Mouse (Mus musculus) neural tube, embryonic 14.5 days (tissue): ENCODE results near the gene Aqp11. TPM values are rescaled to one million over a fixed set of nuclear protein-coding genes. Genes with fewer than 3 reads are reported as not detected.

Experiments used
- ATAC-seq: fragments of 200-750 bp; cut with Nextera tagmentation; 2 replicates; pipeline ENCODE4 v1.8.0; 2017; ENCODE audit warnings: low read depth, mild to moderate bottlenecking, moderate TSS enrichment, moderate library complexity
- H3K27ac ChIP-seq: fragments of 300-500 bp; sonication (generic); 2 replicates; pipeline ENCODE4 v1.5.1; 2014; ENCODE audit warnings: low read depth, mild to moderate bottlenecking, control low read depth, low read length, moderate library complexity, mixed read lengths
- H3K27me3 ChIP-seq: fragments of 300-500 bp; sonication (generic); 2 replicates; pipeline ENCODE4 v1.6.1; 2014; ENCODE audit warnings: low read length; ENCODE audit not compliant: control insufficient read depth, insufficient read depth
- H3K36me3 ChIP-seq: fragments of 300-500 bp; sonication (generic); 2 replicates; pipeline ENCODE4 v1.6.1; 2014; ENCODE audit warnings: low read length, mixed read lengths; ENCODE audit not compliant: control insufficient read depth, insufficient read depth
- H3K4me1 ChIP-seq: fragments of 300-500 bp; sonication (generic); 2 replicates; pipeline ENCODE4 v1.6.1; 2014; ENCODE audit warnings: low read length; ENCODE audit not compliant: control insufficient read depth, insufficient read depth
- H3K4me2 ChIP-seq: fragments of 300-500 bp; sonication (generic); 2 replicates; pipeline ENCODE4 v1.6.1; 2014; ENCODE audit warnings: mild to moderate bottlenecking, low read depth, low read length, control low read depth
- H3K4me3 ChIP-seq: fragments of 300-500 bp; sonication (generic); 2 replicates; pipeline ENCODE4 v1.5.1; 2014; ENCODE audit warnings: low read depth, low read length, control low read depth, mixed read lengths
- H3K9ac ChIP-seq: fragments of 300-500 bp; sonication (generic); replicated peaks from 2 replicates; pipeline ENCODE4 v1.6.1; 2014; ENCODE audit warnings: low read depth, mild to moderate bottlenecking, control low read depth, low read length, mixed read lengths
- H3K9me3 ChIP-seq: fragments of 300-500 bp; sonication (generic); 2 replicates; pipeline ENCODE4 v1.6.1; 2016; ENCODE audit warnings: low read length; ENCODE audit not compliant: control insufficient read depth
- WGBS: fragments of 180-500 bp; shearing (Covaris S2); extraction: QIAGEN DNeasy Blood & Tissue Kit; methylation state at CpG from one replicate; pipeline ENCODE4 v1.1.7; 2014; 5-methylcytosine and 5-hydroxymethylcytosine counted together
- polyA plus RNA-seq: library from polyadenylated mRNA; unstranded; fragments of >200 nt; fragmentation: Nextera tagmentation; extraction: Ambion mirVana; gene quantifications from 2 replicates; pipeline ENCODE4 v1.2.1, GENCODE M21; 2014

Aqp11 gene
- polyA plus RNA-seq, 1 experiment from 2014 or later = 20.7 TPM

DNA sequence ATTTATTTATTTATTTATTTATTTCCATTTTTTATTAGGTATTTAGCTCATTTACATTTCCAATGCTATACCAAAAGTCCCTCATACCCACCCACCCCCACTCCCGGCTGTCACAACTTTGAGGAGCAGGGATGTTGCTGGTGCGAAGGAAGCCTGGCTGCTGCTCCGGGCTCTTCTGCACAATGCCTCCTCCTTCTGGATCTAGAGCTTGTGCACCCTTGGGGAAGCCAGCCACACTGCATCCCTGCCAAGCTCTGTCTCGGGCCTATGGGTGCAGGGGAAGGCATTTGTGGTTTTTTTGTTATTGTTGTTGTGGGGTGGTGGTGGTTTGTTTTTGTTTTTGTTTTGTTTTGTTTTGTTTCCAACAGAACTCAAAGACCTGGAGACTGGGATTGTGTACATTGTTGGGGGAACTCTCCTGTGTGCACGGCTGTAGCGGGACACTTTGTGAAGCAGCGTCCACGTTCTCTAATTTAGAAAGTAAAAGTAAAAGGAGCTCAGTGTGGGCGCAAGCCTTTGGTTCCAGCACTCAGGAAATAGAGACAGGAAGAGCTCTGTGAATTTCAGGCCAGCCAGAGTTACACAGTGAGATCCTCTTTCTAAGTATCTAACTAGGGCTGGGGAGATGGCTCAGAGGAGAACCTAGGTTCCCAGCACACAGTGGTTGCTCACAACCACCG lies 10.6 kb upstream of the Aqp11 start:
- H3K4me1 ChIP-seq = no peaks in the 10 kb centered on the region
- WGBS = 61% methylated on average over 10 of the region's 10 CpGs
- H3K9me3 ChIP-seq = no peaks in the 10 kb centered on the region
- peak overlapping the region; percentile 18; the same call in 1 of the 2 replicates for H3K4me2 ChIP-seq
- H3K27ac ChIP-seq = no peak overlapping the region
- 0 out of 2 replicates have a peak, but pooled peaks have one; percentile 12 for ATAC-seq
- no peaks in the 10 kb centered on the region for H3K27me3 ChIP-seq
- H3K4me3 ChIP-seq = no peak overlapping the region
- no peaks in the 10 kb centered on the region for H3K36me3 ChIP-seq
- H3K9ac ChIP-seq = no peak overlapping the region

DNA sequence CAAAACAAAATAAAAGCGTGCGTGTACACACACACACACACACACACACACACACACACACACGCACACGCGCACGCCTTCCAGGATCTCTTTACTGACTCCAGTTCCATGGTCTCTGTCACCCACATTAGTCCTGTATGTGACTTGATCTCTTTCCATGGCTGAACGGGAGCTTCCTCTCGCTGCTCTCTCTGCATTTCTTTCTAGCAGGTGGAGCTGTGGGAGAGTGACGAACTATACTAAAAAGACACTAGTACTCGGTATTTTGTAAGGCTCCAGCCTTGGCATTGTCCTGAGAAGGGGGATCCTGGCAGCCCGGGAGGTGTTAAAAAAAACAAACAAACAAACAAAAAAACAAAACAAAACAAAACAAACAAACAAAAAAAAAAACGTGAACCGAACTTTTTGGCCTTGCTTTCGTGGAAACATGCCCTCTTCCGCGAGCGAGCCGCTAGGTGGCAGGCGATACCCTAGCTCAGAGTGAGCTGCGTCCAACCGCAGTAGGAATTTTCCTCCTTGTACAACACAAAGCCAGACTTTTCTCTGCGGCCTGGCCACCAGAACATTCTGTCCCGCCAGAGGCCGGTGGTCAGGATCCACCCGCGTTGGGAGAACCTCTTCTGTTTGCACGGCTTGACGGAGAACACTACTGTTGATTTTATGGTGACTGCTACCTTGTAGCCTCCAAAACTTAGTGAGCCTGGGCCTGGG lies 9.9 kb upstream of the Aqp11 start:
- WGBS = 27% methylated on average over 28 of the region's 28 CpGs
- Histone ChIP-seq H3K9me3 (no peaks in the 10 kb centered on the region), H3K4me1 (no peaks in the 10 kb centered on the region), H3K27me3 (no peaks in the 10 kb centered on the region), H3K4me2 (no peak overlapping the region), H3K36me3 (no peaks in the 10 kb centered on the region), H3K9ac (no peak overlapping the region), H3K27ac (no peak overlapping the region), H3K4me3 (no peak overlapping the region)
- ATAC-seq = peak; percentile 76; the same call in 1 of the 2 replicates

DNA sequence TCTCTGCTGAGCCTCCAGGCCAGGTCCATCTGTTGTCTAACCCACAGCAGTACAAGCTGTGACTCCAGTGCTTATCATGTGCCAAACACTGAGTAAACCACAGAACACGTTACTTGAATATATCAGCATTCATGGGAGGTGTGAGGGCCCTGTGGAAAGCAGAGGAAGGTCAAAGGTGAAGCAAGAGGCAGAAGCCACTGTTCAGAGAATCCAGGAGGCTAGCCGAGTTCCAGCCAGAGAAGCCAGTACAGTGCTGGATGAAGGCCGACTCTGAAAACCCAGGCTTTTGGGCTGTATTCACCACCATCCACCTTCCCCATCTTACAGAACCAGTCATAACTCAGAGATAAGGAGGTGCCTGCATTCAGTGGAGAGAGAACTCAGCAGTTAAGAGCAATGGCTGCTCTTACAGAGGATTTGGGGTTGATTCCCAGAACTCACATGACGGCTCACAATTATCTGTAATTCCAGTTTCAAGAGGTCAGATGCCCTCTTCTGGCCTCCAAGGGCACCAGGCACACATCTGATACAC lies 9.2 kb upstream of the Aqp11 start:
- ATAC-seq = no peak

DNA sequence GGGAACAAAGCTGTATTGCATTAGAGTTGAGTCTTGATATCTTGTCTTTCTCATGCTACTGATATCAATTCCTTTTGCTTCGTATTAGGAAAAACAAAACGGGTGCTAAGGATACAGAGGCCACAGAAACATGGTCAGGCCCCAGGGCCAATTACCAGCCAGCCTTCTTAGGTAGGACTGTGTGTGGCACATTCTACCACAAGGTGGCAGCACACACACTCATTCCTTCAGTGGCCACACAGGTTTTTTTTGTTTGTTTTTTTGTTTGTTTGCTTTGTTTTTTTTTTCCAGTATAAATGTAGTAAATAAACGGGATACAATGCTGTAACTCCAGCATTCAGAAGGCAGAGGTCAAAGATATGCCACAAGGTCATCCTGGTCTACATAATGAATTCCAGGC lies 7.2 kb upstream of the Aqp11 start:
- Histone ChIP-seq H3K9me3 (no peaks in the 10 kb centered on the region), H3K27me3 (no peaks in the 10 kb centered on the region), H3K4me2 (no peak overlapping the region), H3K4me3 (no peak overlapping the region), H3K36me3 (no peaks in the 10 kb centered on the region), H3K27ac (no peak overlapping the region), H3K9ac (no peak overlapping the region), H3K4me1 (no peaks in the 10 kb centered on the region)
- 13% methylated on average over 3 of the region's 3 CpGs for WGBS
- ATAC-seq = peak; percentile 72; the same call in 1 of the 2 replicates

More for the DNA sequence above, 9.2 kb upstream of the Aqp11 start:
- Histone ChIP-seq H3K9me3 (no peaks in the 10 kb centered on the region), H3K4me1 (no peaks in the 10 kb centered on the region), H3K4me2 (no peak overlapping the region), H3K36me3 (no peaks in the 10 kb centered on the region), H3K27me3 (no peaks in the 10 kb centered on the region), H3K27ac (no peak overlapping the region), H3K9ac (no peak overlapping the region), H3K4me3 (no peak overlapping the region)
- WGBS = 76% methylated on average over 4 of the region's 4 CpGs

DNA sequence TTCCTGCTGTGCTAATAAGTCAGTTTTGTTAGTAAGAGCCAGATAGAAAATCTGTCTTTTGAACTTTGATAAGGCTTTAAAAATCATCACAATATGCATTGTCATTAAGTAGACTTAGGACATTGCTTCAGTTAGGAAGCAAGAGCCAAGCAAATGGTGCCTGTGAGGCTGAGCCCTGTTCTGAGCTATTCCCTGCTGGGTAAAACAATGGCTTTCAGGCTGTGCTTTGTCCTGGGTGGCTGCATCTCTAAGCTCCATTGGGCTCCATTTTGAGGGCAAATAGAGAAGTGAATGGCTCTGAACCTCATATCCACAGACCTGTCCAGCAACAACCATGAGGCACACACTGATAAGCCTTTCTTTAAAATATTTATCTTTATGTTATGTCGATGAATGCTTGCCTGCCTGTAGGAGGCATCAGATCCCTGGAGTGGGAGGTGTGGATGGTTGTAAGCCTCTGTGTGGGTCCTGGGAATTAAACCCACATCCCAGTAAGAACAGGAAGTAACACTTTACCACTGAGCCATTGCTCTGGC lies 3.7 kb upstream of the Aqp11 start:
- 33% methylated on average over 1 of the region's 1 CpGs for WGBS
- Histone ChIP-seq H3K4me2 (no peak overlapping the region), H3K27me3 (no peaks in the 10 kb centered on the region), H3K27ac (no peak overlapping the region), H3K36me3 (no peaks in the 10 kb centered on the region), H3K4me3 (no peak overlapping the region), H3K4me1 (peaks cover 4% of the 10 kb centered on the region; the same call in 1 of the 2 replicates), H3K9me3 (no peaks in the 10 kb centered on the region), H3K9ac (no peak overlapping the region)
- no peak for ATAC-seq

DNA sequence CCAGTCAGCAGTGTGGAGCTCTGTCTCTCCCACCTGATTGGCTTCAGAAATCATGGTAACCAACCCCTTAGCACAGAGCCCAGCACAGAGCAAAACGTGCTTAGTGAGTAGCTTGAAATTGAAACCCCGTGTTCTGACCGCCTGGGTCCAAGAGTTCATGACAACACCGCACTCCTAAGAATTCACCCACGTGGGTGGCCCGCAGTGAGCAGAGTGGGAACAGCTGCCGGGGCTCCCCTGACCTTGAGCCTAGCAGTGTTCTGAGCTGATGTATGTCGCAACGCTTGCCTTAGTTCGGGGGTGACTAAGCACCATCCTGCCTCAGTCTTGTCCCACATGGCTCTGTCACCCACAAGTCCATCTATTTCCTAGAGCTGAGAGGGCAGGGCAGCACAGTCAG lies 2.9 kb upstream of the Aqp11 start:
- Histone ChIP-seq H3K9me3 (no peaks in the 10 kb centered on the region), H3K4me3 (no peak overlapping the region), H3K27ac (no peak overlapping the region), H3K27me3 (no peaks in the 10 kb centered on the region), H3K9ac (no peak overlapping the region), H3K4me1 (peaks cover 6% of the 10 kb centered on the region; the same call in 1 of the 2 replicates), H3K4me2 (no peak overlapping the region), H3K36me3 (no peaks in the 10 kb centered on the region)
- WGBS = 59% methylated on average over 10 of the region's 10 CpGs
- no peak for ATAC-seq

DNA sequence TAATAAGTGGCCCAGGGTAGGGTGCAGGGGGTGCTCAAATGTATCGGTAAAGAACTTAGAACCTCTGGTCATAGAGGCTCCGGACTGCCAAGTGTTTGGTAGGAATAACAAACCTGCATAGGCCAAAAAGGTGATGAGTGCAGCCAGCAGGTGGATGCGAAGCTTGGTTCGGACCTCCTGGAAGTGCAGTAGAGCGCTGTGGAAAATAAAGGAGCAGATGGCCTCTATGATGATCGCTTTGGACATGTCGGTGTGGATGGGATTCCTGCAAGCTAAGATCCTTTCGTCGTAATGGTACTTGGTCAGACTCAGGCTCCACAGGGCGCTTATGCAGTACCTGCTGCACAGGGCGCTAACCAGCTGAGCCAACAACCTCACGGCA lies 842 bp downstream of the Aqp11 start:
- Histone ChIP-seq H3K27me3 (no peaks in the 10 kb centered on the region), H3K4me2 (peak overlapping the region; percentile 89), H3K9me3 (no peaks in the 10 kb centered on the region), H3K4me3 (peak overlapping the region; percentile 63), H3K36me3 (no peaks in the 10 kb centered on the region), H3K4me1 (peaks cover 6% of the 10 kb centered on the region; the same call in 1 of the 2 replicates), H3K9ac (peak overlapping the region; percentile 63), H3K27ac (no peak overlapping the region)
- ATAC-seq = peak; percentile 30
- WGBS = 10% methylated on average over 12 of the region's 12 CpGs

DNA sequence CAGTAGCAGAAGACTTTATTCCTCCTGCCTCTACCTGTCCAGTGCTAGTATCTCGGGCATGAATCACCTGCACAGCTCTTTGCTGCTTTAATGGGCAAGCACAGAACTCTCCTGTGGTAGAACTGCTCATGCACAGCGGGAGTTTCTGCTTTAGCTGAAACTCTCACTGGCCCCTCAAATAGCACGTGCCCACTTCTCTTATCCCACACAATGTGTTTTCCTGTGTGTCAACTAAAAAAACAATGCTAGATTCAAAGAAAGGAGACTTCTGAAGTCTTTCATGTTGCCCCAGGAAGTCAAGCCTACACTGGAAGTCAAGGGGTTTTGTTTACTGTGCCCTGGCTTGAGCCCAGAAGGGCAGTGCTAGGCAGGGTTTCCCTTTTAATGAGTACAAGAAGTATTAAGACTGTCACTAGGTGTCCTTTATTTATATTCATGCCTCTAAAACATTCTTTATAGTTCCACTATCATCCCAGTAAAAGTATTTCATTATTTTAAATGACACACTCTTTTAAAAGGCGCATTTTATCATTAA lies 2.1 kb downstream of the Aqp11 start:
- no peak for ATAC-seq
- whole genome bisulfite sequencing = 38% methylated on average over 4 of the region's 4 CpGs
- Histone ChIP-seq H3K9me3 (no peaks in the 10 kb centered on the region), H3K27ac (no peak overlapping the region), H3K4me3 (no peak overlapping the region), H3K9ac (no peak overlapping the region), H3K4me2 (no peak overlapping the region), H3K27me3 (no peaks in the 10 kb centered on the region), H3K4me1 (peaks cover 6% of the 10 kb centered on the region; the same call in 1 of the 2 replicates), H3K36me3 (no peaks in the 10 kb centered on the region)
